Mouse (Mus musculus) heart, postnatal 4 days (tissue): ENCODE measurements around the gene Fam50b. TPM values are rescaled to one million over a fixed set of nuclear protein-coding genes. Genes with fewer than 3 reads are reported as not detected.
A peak's percentile ranks its signal among the peaks of the same experiment; 100 is the strongest.

Experiments used
- DNase-seq: peaks from one replicate; pipeline ENCODE4 v3.0.0; 2021
- total RNA-seq, 2 experiments: library from RNA; stranded (reverse); gene quantifications; 2 replicates each; pipeline ENCODE4 v1.2.3; 2021

Gene Fam50b
- total RNA-seq, result not detected

DNA sequence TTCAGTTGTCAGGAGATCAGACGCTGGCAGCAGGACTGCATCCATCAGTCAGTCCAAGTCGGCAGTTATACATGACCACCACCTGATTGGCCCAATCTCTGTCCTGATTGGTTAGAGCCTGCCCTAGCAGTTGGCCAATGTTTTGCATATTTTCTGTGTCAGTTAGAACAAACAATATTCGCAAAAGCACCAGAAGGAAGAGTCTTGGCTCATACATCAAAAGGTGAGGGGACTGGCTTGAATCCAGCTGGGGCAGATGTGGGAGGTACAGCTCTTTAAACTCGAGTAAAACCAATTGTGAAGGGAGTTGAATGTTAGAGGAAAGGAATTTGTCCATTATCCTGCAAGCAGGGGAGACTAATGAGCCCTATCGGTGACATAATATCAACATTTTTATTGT, at the start of gene Fam50b:
Gene Fam50b, plus strand, starts transcription at position 165 of the 400 bp plus-strand sequence.
- no peak for DNase-seq

DNA sequence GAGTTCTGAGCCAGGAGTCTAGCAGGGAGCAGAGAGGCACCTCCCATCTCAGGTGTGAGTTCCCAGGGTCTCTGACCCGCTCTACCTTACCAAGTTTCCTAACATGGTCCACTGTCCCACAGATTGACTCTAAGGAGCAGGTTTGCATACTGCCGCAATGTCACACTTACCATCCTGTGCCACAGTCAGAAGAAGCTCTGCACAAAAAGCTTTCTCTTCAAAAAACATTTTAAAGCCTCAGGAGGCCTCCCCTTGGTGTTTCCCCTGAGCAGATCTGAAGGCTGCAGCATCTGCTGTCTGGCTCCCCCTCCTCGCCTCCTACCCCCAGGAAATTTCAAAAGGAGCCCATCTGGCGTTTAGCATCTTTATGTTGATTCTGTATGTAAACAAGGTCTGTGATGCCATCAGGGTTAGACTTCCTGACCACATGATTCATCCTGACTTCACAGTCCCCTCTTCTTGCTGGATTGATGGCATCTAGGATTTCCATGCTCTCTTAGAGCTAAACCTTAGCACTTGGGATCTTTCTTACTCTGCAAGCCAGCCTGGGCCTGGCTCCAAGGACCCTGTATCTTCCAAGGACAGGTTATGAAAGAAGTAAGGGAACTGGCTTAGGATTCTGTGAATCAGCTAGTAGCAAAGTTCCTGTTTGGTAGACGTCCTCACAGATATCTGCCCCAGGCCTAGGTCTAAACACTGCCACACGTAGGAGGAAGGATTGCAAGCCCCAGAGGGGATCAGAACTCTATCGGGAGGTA, 49.5 kb upstream of the Fam50b start:
- no peak for DNase-seq

GRCm38 (mm10) chr13:34691049-34691448, 43.6 kb upstream of the Fam50b start:
- no peak for DNase-seq

- no peak for DNase-seq
Measured at GRCm38 (mm10) chr13:34693111-34693510, 41.5 kb upstream of the Fam50b start.

DNA sequence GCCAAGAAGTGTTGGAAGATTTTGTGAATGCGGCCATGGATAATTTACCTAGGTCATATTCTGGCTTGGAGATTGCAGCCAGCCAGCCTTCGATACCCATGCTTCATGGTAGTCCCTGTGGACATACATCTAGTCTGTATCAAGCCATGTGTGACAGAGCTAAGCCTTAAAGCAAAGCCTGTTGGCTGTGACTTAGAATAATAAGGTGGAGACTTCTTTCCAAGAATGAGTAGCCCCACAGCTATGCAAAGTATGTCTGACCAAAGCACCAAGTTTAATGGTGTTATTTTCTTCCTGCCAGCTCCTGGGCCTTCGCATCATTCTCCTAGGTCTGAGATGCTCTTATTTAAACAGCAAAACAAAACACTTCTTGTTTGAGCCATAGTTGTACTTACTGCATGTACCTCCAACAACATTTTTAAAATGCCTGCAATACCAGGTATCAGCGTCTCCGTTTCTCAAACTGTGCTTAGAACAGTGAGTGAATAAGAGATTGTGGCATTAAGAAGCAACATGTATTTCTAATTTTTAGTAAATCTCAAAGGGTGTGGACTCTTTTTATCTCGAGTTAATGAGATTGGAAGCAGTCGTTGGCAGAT, 37.8 kb upstream of the Fam50b start:
- DNase-seq, result no peak

DNA sequence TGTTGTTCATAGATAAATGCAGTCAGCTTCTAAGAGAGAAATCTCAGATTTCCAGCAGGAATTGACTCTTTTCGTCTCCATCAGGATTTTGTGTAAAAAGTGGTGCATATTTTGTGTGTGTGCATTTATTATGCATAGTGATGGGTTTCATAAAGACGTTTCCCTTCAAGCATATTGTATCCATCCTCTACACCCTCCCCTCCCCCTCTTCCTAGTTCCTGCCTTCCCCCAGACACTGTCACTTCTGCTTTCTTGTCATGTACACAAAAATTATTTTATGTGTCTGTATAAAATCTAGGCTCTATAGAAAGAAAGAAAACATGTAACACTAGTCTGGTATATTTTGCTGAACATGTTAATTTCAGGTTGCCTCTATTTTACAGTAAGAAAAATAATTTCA, 34.6 kb upstream of the Fam50b start:
- no peak for DNase-seq

DNA sequence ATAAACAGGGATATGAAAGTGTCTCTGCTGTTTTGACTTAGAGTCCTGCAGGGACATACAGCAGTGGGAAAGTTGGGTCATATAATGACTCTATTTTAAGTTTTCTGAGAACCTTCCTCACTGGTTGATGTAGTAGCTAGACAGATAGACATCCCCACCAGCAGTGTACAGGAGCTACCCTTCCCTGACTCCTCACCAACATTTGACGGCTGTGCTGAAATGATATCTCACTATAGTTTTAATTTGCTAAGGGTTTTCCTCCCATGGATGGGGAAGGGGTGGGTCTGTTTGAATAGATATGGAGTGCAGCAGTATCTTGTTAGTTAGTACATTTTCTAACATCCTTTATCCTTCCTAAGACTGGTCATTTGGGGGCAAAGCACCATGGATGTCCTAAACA, 34.0 kb upstream of the Fam50b start:
- DNase-seq, result no peak

GRCm38 (mm10) chr13:34703301-34703700, 31.3 kb upstream of the Fam50b start:
- DNase-seq, result no peak

DNA sequence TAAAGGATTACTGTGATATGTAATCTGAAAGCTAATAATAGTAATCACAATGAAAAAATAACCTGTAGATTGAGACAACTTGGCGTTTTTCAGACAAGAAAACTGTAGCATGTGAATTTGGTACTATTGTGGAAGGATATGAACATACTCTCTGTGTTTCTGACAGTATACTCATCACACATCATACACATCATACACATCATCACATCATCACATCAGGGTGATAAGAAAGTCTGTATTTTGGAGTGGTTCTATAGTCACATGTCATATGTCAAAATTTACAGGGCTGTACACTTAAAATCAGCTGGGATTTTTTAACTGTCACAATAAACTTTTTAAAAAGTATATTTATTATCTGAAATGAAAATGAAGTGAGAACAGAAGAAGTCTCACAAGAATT, 30.9 kb upstream of the Fam50b start:
- no peak for DNase-seq

DNA sequence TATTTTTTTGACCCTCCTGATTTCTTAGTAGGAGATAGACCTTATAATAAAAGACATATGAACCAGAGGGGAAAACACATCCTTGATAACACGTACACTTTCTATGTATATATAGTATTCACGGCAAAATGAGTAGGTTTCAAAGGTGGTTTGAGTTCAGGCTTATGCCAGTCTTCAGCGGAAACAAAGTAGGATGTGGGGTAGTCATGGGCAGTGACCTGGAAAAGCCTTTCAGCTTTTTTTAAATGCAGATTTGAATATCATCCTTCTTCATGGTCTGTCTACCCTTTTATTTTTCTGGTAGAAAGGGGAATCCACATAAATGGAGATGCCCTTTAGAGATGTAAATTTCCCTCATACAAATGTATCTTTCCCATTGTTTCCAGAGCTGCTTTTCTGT, 29.8 kb upstream of the Fam50b start:
- DNase-seq, result no peak

GRCm38 (mm10) chr13:34708955-34709354, 25.7 kb upstream of the Fam50b start:
- DNase-seq, result peak; percentile 95

DNA sequence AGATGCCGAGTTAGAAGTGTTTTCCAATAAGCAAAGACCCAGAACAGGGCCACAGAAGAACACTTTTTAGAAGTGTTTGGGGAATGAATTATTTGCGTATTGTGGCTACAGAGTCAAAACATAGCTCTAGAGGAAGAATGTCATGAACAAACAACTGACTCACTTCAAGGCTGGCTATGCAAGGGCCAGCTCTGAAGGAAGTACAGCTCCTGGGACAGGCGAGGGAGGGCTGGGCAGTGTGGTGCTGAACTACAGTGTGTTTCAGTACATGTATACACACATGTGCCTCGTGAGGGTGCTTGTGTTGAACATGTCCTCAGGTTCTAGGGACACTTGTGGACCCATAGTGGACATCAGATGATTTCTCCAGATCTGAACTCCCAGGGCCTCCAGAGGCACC, 25.1 kb upstream of the Fam50b start:
- no peak for DNase-seq

DNA sequence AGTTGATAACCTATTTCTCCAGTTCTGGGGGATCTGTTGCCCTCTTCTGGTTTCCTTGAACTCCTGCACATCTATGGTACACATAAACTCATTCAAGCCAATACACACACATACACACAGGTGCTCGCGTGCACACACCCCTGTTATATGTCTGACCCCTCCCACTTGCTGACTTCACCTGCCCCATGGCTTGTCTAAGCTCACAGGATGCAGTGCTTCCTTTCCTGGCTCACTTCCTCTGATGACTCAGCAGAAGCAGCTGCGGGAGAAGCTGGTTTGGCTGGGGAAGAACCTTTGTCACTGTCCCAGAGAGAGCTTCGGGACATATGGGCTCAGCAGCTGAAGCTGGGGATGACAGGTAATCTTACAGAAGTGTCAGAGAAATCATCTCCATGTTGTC, 23.2 kb upstream of the Fam50b start:
- DNase-seq, result no peak

- DNase-seq, result no peak
Measured at GRCm38 (mm10) chr13:34712881-34713280, 21.8 kb upstream of the Fam50b start.

DNA sequence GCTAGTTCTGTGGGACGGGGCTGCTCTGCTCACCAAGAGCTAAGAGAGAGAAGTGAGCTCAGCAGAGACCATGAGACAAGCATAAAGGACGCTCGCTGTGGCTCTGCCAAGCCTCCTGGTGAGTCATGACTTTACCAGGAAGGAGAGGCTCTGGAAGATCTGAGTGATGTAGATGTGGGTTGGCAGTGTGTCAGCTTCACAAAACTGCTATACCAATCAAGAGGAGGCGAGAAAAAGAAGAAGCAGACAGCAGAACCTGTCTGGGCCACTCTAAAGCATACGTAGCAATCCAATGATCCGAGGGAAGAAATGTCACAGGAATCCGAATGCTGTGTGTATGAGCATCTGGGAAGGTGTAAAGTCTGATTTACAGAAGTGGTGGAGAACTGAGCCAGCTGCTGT, 19.2 kb upstream of the Fam50b start:
- DNase-seq, result peak; percentile 50

- no peak for DNase-seq
Measured at GRCm38 (mm10) chr13:34724831-34725592, 9.6 kb upstream of the Fam50b start.

GRCm38 (mm10) chr13:34725800-34726476, 8.7 kb upstream of the Fam50b start:
- DNase-seq, result peak; percentile 85

GRCm38 (mm10) chr13:34726477-34726805, 8.2 kb upstream of the Fam50b start:
- DNase-seq, result no peak

- DNase-seq, result no peak
Measured at GRCm38 (mm10) chr13:34727060-34727459, 7.6 kb upstream of the Fam50b start.

GRCm38 (mm10) chr13:34731551-34731950, 3.1 kb upstream of the Fam50b start:
- no peak for DNase-seq

DNA sequence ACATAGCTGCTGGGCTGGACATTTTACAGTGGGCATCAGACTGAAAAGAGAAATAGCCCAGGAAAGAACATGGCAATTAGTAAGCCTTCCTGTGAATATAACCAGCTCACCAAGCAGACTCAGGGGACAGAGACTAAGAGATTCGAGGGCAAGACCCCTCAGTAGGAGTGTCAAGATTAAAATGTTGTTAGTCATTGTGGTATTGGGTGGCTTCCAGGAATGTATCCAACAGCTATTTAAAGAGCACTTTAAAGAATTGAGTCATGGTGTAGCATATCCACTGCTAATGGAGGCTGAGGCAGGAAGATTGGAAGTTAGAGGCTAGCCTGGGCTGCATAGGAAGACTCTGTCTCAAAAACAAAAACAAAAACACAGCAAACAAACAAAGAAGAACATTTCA, 870 bp upstream of the Fam50b start:
- no peak for DNase-seq

GRCm38 (mm10) chr13:34737968-34738698, 3.5 kb downstream of the Fam50b start:
- DNase-seq, result no peak

DNA sequence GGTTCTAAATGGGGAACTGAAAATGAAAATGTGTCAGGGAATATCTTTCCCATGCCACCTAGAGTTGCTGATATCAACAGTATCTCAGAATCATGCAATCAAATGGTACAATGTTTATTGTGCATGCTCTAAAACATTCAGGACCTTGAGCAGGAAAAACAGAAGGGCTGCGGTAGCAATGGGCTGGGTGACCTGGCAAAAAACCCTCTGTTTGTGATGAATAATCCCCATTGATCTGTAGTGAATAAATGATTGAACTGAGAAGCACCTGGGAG, 4.0 kb downstream of the Fam50b start:
- DNase-seq, result no peak
